16 mouse cellular contexts compared by ENCODE assay signal in genomic region chr7:120104975-120105374, GRCm38 (mm10). TPM values are rescaled to one million over a fixed set of nuclear protein-coding genes. Genes with fewer than 3 reads are reported as not detected.
DNase-seq lines count a peak whose midpoint lies in the region; TF ChIP-seq lines count a peak whose summit lies in the region.
"Had no signal": no experiment of that assay in that cellular context is flagged by ENCODE, and none has a peak within 500 bp of the region (broad histone marks: within the 10 kb centered on the region; RNA-seq: fewer than 3 reads in every experiment).

No protein-coding gene starts in this region.

- DNase-seq in gastrocnemius, adult 2 months = no peak
- DNase-seq in gastrocnemius, adult 8-10 months (ENCODE audit: low spot score in 2 of 2) = no peak
- DNase-seq in left cerebral cortex, postnatal 14 days (ENCODE audit: low spot score in 2 of 2) = peak; percentile 21 to 48
- DNase-seq in left cerebral cortex, postnatal 36 days (ENCODE audit: low spot score in 2 of 2) = no peak
- DNase-seq in CH12.LX (ENCODE audit: extremely low read depth) = no peak
- DNase-seq in Muller cell, postnatal 12 days (ENCODE audit: inconsistent ontology term) = peak; percentile 27
- DNase-seq in spleen, postnatal 4 days (ENCODE audit: low spot score in 2 of 2) = no peak
- DNase-seq: layer of hippocampus, adult 9-11 months; lung, adult 18-20 months had no signal

- H3K79me2 ChIP-seq in CH12.LX (replicated peaks; ENCODE audit: control insufficient read depth, extremely low read depth, insufficient read depth, poor library complexity, severe bottlenecking) = no peaks in the 10 kb centered on the region

- intact Hi-C loops in gastrocnemius, adult 2 months (cut with DNase I) = loop anchor here (5.0 kb wide), 1 partner anchor 213 kb away; no protein-coding TSS in a partner anchor
- intact Hi-C loops in left cerebral cortex, postnatal 14 days (cut with DNase I) = no loop called here
- intact Hi-C loops in left cerebral cortex, postnatal 36 days (cut with DNase I) = no loop called here

- TF ChIP-seq RAD21 in CH12.LX (IDR thresholded peaks at IDR 0.05; ENCODE audit: low read depth, low read length) = peak; percentile 38

- no peak for TF ChIP-seq EP300 in CH12.LX (IDR thresholded peaks at IDR 0.05; ENCODE audit: low read length)

- no peak overlapping the region for H3K4me3 ChIP-seq in gastrocnemius, adult 2 months
- H3K4me3 ChIP-seq in CH12.LX (replicated peaks in 1 of 3; ENCODE audit: low read depth in 2 of 3, low read length in 2 of 3, poor library complexity in 1 of 3) = no peak overlapping the region
- H3K4me3 ChIP-seq: limb, embryonic 12.5 days had no signal

- no peak for TF ChIP-seq POLR2A in CH12.LX (IDR thresholded peaks at IDR 0.05; ENCODE audit: low read depth, low read length)

- no peaks in the 10 kb centered on the region for H3K4me1 ChIP-seq in CH12.LX (ENCODE audit: control insufficient read depth in 1 of 2, insufficient read depth in 2 of 2)

- no peaks in the 10 kb centered on the region for H3K27me3 ChIP-seq in CH12.LX (replicated peaks)
- H3K27me3 ChIP-seq: limb, embryonic 12.5 days had no signal

- dilution Hi-C loops in CH12.LX (cut with MboI; ENCODE audit: extremely low pct_ligation_motif_present, extremely low pct_unique_long_range_greater_than_20kb, low sequenced_read_pairs) = no loop called here

- peak overlapping the region; percentile 8; the same call in 1 of the 2 replicates for H3K4me2 ChIP-seq in CH12.LX (ENCODE audit: insufficient read depth, low read depth, poor library complexity, severe bottlenecking)
- H3K4me2 ChIP-seq: heart, embryonic 11.5 days; hindbrain, embryonic 14.5 days; limb, embryonic 12.5 days had no signal

- in situ Hi-C loops in CH12.LX (cut with MboI; ENCODE audit: low pct_ligation_motif_present, low pct_unique_long_range_greater_than_20kb, low sequenced_read_pairs) = loop anchor here (25.0 kb wide), 1 partner anchor 532 kb away; the partner anchor contains the start of gene Uqcrc2

- H3K36me3 ChIP-seq in CH12.LX (replicated peaks in 1 of 2; ENCODE audit: control insufficient read depth in 1 of 2, insufficient read depth in 1 of 2, low read length in 1 of 2) = no peaks in the 10 kb centered on the region

- 0 out of 2 replicates have a peak, but pooled peaks have one; percentile 0 for TF ChIP-seq CTCF in gastrocnemius, adult 2 months (IDR thresholded peaks at IDR 0.05)
- TF ChIP-seq CTCF in CH12.LX (conservative IDR thresholded peaks at IDR 0.05 in 1 of 2, IDR thresholded peaks at IDR 0.05 in 1 of 2; ENCODE audit: low read depth in 2 of 2, low read length in 2 of 2) = peak in 1 of 2 experiments; percentile 42; a peak in 2 of 4 replicates

- no peaks in the 10 kb centered on the region for H3K9me3 ChIP-seq in CH12.LX (replicated peaks; ENCODE audit: low read length)
- H3K9me3 ChIP-seq: limb, embryonic 12.5 days had no signal

- no peak overlapping the region for H3K9ac ChIP-seq in CH12.LX (ENCODE audit: insufficient read depth, low read depth)
- H3K9ac ChIP-seq: hindbrain, embryonic 14.5 days; limb, embryonic 12.5 days had no signal

- no peak overlapping the region for H3K27ac ChIP-seq in gastrocnemius, adult 2 months
- H3K27ac ChIP-seq in CH12.LX (ENCODE audit: insufficient read depth, low read depth) = no peak overlapping the region
- H3K27ac ChIP-seq: hindbrain, embryonic 14.5 days; limb, embryonic 12.5 days had no signal

TF ChIP-seq in CH12.LX, 34 proteins besides CTCF, POLR2A, EP300 and RAD21:
- TF ChIP-seq MAFK (IDR thresholded peaks at IDR 0.05; ENCODE audit: insufficient replicate concordance, low read length) = no peak
- TF ChIP-seq TCF12 (IDR thresholded peaks at IDR 0.05; ENCODE audit: low read depth, low read length) = no peak
- TF ChIP-seq KAT2A (IDR thresholded peaks at IDR 0.05; ENCODE audit: insufficient replicate concordance, low read length) = no peak
- TF ChIP-seq SMC3 (IDR thresholded peaks at IDR 0.05; ENCODE audit: low read depth, low read length) = peak; percentile 24; the same call in 1 of the 2 replicates
- no peak for TF ChIP-seq ZKSCAN1 (IDR thresholded peaks at IDR 0.05; ENCODE audit: borderline replicate concordance, low read depth, low read length)
- TF ChIP-seq GABPA (IDR thresholded peaks at IDR 0.05; ENCODE audit: insufficient replicate concordance, low read depth, low read length) = no peak

RNA-seq across cellular contexts. Expression of gene Tmem159, which starts 2.8 kb away (rescaled TPM):
- 10 to 100 TPM in 1 of 2 experiments, 1 to 10 TPM in 1; 9.7 to 11.4 TPM for total RNA-seq in gastrocnemius, adult 2 months (2021)
- total RNA-seq in gastrocnemius, adult 8-10 months (2022) = 10 to 100 TPM in 3 of 4 experiments, 1 to 10 TPM in 1; 9.0 to 14.5 (median 12.6) TPM
- total RNA-seq in left cerebral cortex, postnatal 14 days (2021) = 10 to 100 TPM in 1 of 2 experiments, 1 to 10 TPM in 1; 9.8 to 13.1 TPM
- total RNA-seq in left cerebral cortex, postnatal 36 days (2021) = 10 to 100 TPM; 13.4 to 14.0 TPM
- total RNA-seq in CH12.LX (2012; rRNA removed) (not detected in 2 replicates), CH12.LX (2014; rRNA removed) (not detected in 2 replicates)
- not detected in 2 replicates for polyA plus RNA-seq in CH12.LX (2012; ENCODE audit: insufficient read length, low read depth)

RNA-seq across cellular contexts. Expression of gene Dnah3, which starts 9.9 kb away (rescaled TPM):
- total RNA-seq in gastrocnemius, adult 2 months (2021) = under 1 TPM; 0.13 to 0.14 TPM
- total RNA-seq in gastrocnemius, adult 8-10 months (2022) = under 1 TPM; 0.02 to 0.08 (median 0.04) TPM
- under 1 TPM; 0.04 to 0.26 TPM for total RNA-seq in left cerebral cortex, postnatal 14 days (2021)
- under 1 TPM; 0.07 to 0.15 TPM for total RNA-seq in left cerebral cortex, postnatal 36 days (2021)
- total RNA-seq in CH12.LX (2012; rRNA removed) (not detected in 2 replicates), CH12.LX (2014; rRNA removed) (not detected in 2 replicates)
- not detected in 2 replicates for polyA plus RNA-seq in CH12.LX (2012; ENCODE audit: insufficient read length, low read depth)
- total RNA-seq: ES-E14; megakaryocyte-erythroid progenitor cell, adult 5-6 weeks had no signal
- polyA plus RNA-seq: heart, embryonic 11.5 days; kidney, embryonic 14.5 days; limb, embryonic 12.5 days had no signal

RNA-seq across cellular contexts. Expression of gene Zp2, which starts 40.1 kb away (rescaled TPM):
- total RNA-seq in gastrocnemius, adult 2 months (2021) = under 1 TPM; 0.31 to 0.78 TPM
- total RNA-seq in gastrocnemius, adult 8-10 months (2022) = under 1 TPM in 3 of 4 experiments, not detected in 1; 0.20 to 0.31 (median 0.29) TPM
- total RNA-seq in left cerebral cortex, postnatal 14 days (2021) = under 1 TPM; 0.15 to 0.53 TPM
- total RNA-seq in left cerebral cortex, postnatal 36 days (2021) = under 1 TPM; 0.20 to 0.45 TPM
- total RNA-seq in CH12.LX (2012; rRNA removed) (0.04 TPM in 1 of 2 replicates, not detected in the other), CH12.LX (2014; rRNA removed) (not detected in 2 replicates)
- polyA plus RNA-seq in CH12.LX (2012; ENCODE audit: insufficient read length, low read depth) = not detected in 2 replicates
- total RNA-seq: ES-E14; megakaryocyte-erythroid progenitor cell, adult 5-6 weeks had no signal
- polyA plus RNA-seq: activated CD4-positive, CD25-positive, alpha-beta regulatory T cell, adult 4 months; hindbrain, embryonic 14.5 days; kidney, embryonic 14.5 days; limb, embryonic 12.5 days had no signal

Comparison
In these comparisons a context has a peak if more than half of its experiments do, and no peak if none do; other contexts are left out.
1. DNase-seq: peak in left cerebral cortex, postnatal 14 days (2 of 2) and Muller cell, postnatal 12 days (single experiment); none in gastrocnemius, adult 2 months (single experiment), gastrocnemius, adult 8-10 months (0 of 2), left cerebral cortex, postnatal 36 days (0 of 2), CH12.LX (single experiment) and spleen, postnatal 4 days (0 of 2).
2. RNA of gene Tmem159, which starts 2.8 kb away (total RNA-seq): 13.4 to 14.0 TPM in left cerebral cortex, postnatal 36 days, 9.0 to 14.5 TPM in gastrocnemius, adult 8-10 months, 9.8 to 13.1 TPM in left cerebral cortex, postnatal 14 days and 9.7 to 11.4 TPM in gastrocnemius, adult 2 months; not detected in CH12.LX; every median in the first group is over 4 times any median in the second.